Mouse (Mus musculus) inflammation-experienced regulatory T-cells, adult 6 months (primary cell): ENCODE data around the gene Pklr. TPM values are rescaled to one million over a fixed set of nuclear protein-coding genes. Genes with fewer than 3 reads are reported as not detected.

Source experiments
- ATAC-seq: one replicate; pipeline ENCODE4 v1.8.0; 2017
- polyA plus RNA-seq, 3 experiments: library from polyadenylated mRNA; unstranded; fragments of 100-300 nt; shearing (Covaris generic); gene quantifications; one replicate each; pipeline ENCODE4 v1.2.1; 2017

The Pklr gene
- polyA plus RNA-seq, 3 experiments from 2014 or later: not detected

- peak; percentile 93 for ATAC-seq
Measured at GRCm38 (mm10) chr3:89164506-89165267, 28.7 kb downstream of the Pklr start, which contains the start of gene Clk2. Gene Clk2, plus strand, starts transcription at chr3:89164795.

GRCm38 (mm10) chr3:89165268-89165870, 29.4 kb downstream of the Pklr start:
- no peak for ATAC-seq

- no peak for ATAC-seq
Measured at GRCm38 (mm10) chr3:89166945-89167344, 31.0 kb downstream of the Pklr start.

GRCm38 (mm10) chr3:89174844-89175243, 38.9 kb downstream of the Pklr start:
- ATAC-seq: no peak

- no peak for ATAC-seq
Measured at GRCm38 (mm10) chr3:89175544-89175943, 39.6 kb downstream of the Pklr start.

- no peak for ATAC-seq
Measured at GRCm38 (mm10) chr3:89176421-89176820, 40.5 kb downstream of the Pklr start.

GRCm38 (mm10) chr3:89177242-89178106, 41.5 kb downstream of the Pklr start, which contains the start of gene Scamp3:
Gene Scamp3, plus strand, starts transcription at chr3:89177473.
- ATAC-seq: peak; percentile 98

- no peak for ATAC-seq
Measured at GRCm38 (mm10) chr3:89178107-89178385, 42.1 kb downstream of the Pklr start.

GRCm38 (mm10) chr3:89179056-89179455, 43.1 kb downstream of the Pklr start:
- no peak for ATAC-seq

GRCm38 (mm10) chr3:89181749-89182500, 46.0 kb downstream of the Pklr start:
- ATAC-seq: no peak

- peak; percentile 9 for ATAC-seq
Measured at GRCm38 (mm10) chr3:89182531-89183057, 46.7 kb downstream of the Pklr start.

GRCm38 (mm10) chr3:89183058-89183958, 47.4 kb downstream of the Pklr start, which contains the start of gene Fam189b:
Gene Fam189b, plus strand, starts transcription at chr3:89183143.
- peak; percentile 60 for ATAC-seq

- ATAC-seq: no peak
Measured at GRCm38 (mm10) chr3:89183959-89184315, 48.0 kb downstream of the Pklr start.

GRCm38 (mm10) chr3:89187197-89187596, 51.3 kb downstream of the Pklr start:
- no peak for ATAC-seq

- ATAC-seq: peak; percentile 56
Measured at GRCm38 (mm10) chr3:89187690-89188477, 51.9 kb downstream of the Pklr start.

GRCm38 (mm10) chr3:89188478-89188875, 52.5 kb downstream of the Pklr start:
- peak; percentile 44 for ATAC-seq

GRCm38 (mm10) chr3:89190436-89190835, 54.5 kb downstream of the Pklr start:
- ATAC-seq: peak; percentile 70

- no peak for ATAC-seq
Measured at GRCm38 (mm10) chr3:89193351-89193750, 57.4 kb downstream of the Pklr start.

- ATAC-seq: peak; percentile 39
Measured at GRCm38 (mm10) chr3:89193853-89194252, 57.9 kb downstream of the Pklr start.
